Mouse (Mus musculus) stomach, embryonic 14.5 days (tissue): ENCODE measurements at regions not wholly inside any gene's neighbourhood (a gene's known extent, or its start where the extent isn't known, plus 50 kb on each side); places are given as distances from the start of the nearest gene placed in this dataset.

Source experiments
- ATAC-seq: fragments of 200-750 bp; cut with Nextera tagmentation; 2 replicates; pipeline ENCODE4 v1.8.0; 2017; ENCODE audit warnings: low read depth, moderate TSS enrichment; ENCODE audit not compliant: insufficient number of reproducible peaks, insufficient read depth, low FRiP score
- H3K27ac ChIP-seq: fragments of 300-500 bp; sonication (generic); 2 replicates; pipeline ENCODE4 v1.5.1; 2014; ENCODE audit warnings: mild to moderate bottlenecking, low read length, moderate library complexity, mixed read lengths
- H3K27me3 ChIP-seq: fragments of 300-500 bp; sonication (generic); 2 replicates; pipeline ENCODE4 v1.6.1; 2014; ENCODE audit warnings: low read length, control low read depth, mixed read lengths; ENCODE audit not compliant: control insufficient read depth, insufficient read depth
- H3K36me3 ChIP-seq: fragments of 300-500 bp; sonication (generic); 2 replicates; pipeline ENCODE4 v1.6.1; 2014; ENCODE audit warnings: mild to moderate bottlenecking, control low read depth, low read length, moderate library complexity, mixed read lengths; ENCODE audit not compliant: control insufficient read depth, insufficient read depth
- H3K4me1 ChIP-seq: fragments of 300-500 bp; sonication (generic); 2 replicates; pipeline ENCODE4 v1.6.1; 2014; ENCODE audit warnings: low read length, control low read depth, mixed read lengths; ENCODE audit not compliant: control insufficient read depth, insufficient read depth
- H3K4me2 ChIP-seq: fragments of 300-500 bp; sonication (generic); replicated peaks from 2 replicates; pipeline ENCODE4 v1.6.1; 2014; ENCODE audit warnings: low read depth, low read length, control low read depth
- H3K4me3 ChIP-seq: fragments of 300-500 bp; sonication (generic); 2 replicates; pipeline ENCODE4 v1.5.1; 2014; ENCODE audit warnings: low read depth, low read length, control low read depth
- H3K9ac ChIP-seq: fragments of 300-500 bp; sonication (generic); replicated peaks from 2 replicates; pipeline ENCODE4 v1.6.1; 2014; ENCODE audit warnings: low read depth, mild to moderate bottlenecking, control low read depth, low read length, moderate library complexity, mixed read lengths
- H3K9me3 ChIP-seq: fragments of 300-500 bp; sonication (generic); 2 replicates; pipeline ENCODE4 v1.6.1; 2016; ENCODE audit warnings: low read depth, low read length, control low read depth; ENCODE audit not compliant: control insufficient read depth
- WGBS: fragments of 180-500 bp; shearing (Covaris S2); extraction: QIAGEN DNeasy Blood & Tissue Kit; methylation state at CpG from one replicate; pipeline ENCODE4 v1.1.7; 2014; 5-methylcytosine and 5-hydroxymethylcytosine counted together

GRCm38 (mm10) chr3:70384235-70384634 lies 376.8 kb downstream of the Otol1 start:
- H3K36me3 ChIP-seq: no peaks in the 10 kb centered on the region
- H3K27me3 ChIP-seq: no peaks in the 10 kb centered on the region
- H3K27ac ChIP-seq: no peak overlapping the region
- H3K4me1 ChIP-seq: no peaks in the 10 kb centered on the region
- H3K4me2 ChIP-seq: no peak overlapping the region
- no peak for ATAC-seq
- WGBS: 47% methylated on average over 1 of the region's 1 CpGs
- H3K9me3 ChIP-seq: no peaks in the 10 kb centered on the region
- no peak overlapping the region for H3K9ac ChIP-seq
- H3K4me3 ChIP-seq: no peak overlapping the region

DNA sequence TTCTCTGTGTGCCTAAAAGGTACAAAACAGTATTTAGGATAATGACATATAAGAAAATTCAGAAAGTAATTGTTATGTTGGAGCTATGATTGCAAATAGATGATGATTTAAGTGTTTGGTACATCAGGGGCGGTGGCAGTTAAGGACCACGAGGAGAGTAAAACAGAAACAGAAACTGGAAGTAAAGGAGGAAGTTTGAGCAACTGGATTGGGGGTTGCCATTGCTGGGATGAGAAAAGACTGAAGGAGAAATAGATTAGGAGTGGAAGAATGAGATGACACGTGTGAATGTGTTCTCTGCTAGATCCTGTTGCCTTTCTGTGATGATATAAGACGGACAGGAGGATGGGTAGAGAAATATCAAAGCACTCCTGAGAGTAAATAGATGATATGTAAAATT lies 378.5 kb downstream of the Otol1 start:
- Histone ChIP-seq H3K27ac (no peak overlapping the region), H3K4me3 (no peak overlapping the region), H3K27me3 (no peaks in the 10 kb centered on the region), H3K9ac (no peak overlapping the region), H3K36me3 (no peaks in the 10 kb centered on the region), H3K4me1 (no peaks in the 10 kb centered on the region), H3K4me2 (no peak overlapping the region), H3K9me3 (no peaks in the 10 kb centered on the region)
- WGBS: 76% methylated on average over 4 of the region's 4 CpGs
- ATAC-seq: no peak

DNA sequence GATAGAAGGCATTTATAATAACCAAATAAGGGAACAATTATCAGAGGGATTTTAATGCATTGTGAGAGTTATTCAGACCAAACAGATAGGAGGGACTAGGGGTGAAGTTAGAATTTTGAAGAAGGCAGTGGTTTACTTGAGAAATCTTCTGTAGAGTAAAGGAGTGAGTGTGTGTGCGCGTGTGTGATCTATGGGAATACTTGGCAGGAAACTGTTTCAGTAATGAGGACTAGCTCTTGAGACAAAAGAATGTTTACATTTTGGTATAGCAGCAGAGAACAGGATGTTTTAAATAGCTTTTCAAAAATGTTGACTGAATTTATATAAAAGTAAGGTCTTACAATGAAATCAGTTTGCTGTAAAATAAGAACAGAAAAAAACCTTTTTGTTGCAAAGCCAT lies 393.8 kb downstream of the Otol1 start:
- 33% methylated on average over 2 of the region's 2 CpGs for WGBS
- H3K36me3 ChIP-seq: no peaks in the 10 kb centered on the region
- no peak overlapping the region for H3K4me2 ChIP-seq
- H3K4me3 ChIP-seq: no peak overlapping the region
- H3K27me3 ChIP-seq: no peaks in the 10 kb centered on the region
- no peak overlapping the region for H3K27ac ChIP-seq
- no peak overlapping the region for H3K9ac ChIP-seq
- ATAC-seq: no peak
- no peaks in the 10 kb centered on the region for H3K4me1 ChIP-seq
- no peaks in the 10 kb centered on the region for H3K9me3 ChIP-seq

GRCm38 (mm10) chr3:70406571-70406970 lies 399.2 kb downstream of the Otol1 start:
- no peak for ATAC-seq
- Histone ChIP-seq H3K36me3 (no peaks in the 10 kb centered on the region), H3K9me3 (no peaks in the 10 kb centered on the region), H3K27me3 (no peaks in the 10 kb centered on the region), H3K4me3 (no peak overlapping the region), H3K27ac (no peak overlapping the region), H3K4me2 (no peak overlapping the region), H3K4me1 (no peaks in the 10 kb centered on the region), H3K9ac (no peak overlapping the region)
- 97% methylated on average over 1 of the region's 1 CpGs for WGBS

DNA sequence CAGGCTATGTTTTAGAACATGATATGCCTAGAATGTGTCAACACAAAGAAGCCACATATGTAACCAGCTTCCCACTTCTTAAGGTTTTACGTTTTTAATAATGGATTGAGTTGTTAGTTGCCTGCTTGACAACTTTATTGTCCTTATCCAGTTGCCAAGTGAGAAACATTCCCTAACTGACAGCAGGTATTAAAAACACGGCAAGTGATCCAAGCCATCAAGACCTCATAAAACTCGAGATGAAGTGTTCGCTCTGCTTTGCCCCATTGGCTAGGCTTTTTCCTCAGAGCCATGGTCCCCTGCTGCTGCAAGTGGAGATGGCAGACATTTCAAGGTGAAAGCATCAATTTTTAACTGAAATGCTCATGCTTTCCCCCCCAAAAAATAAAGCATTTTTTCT lies 410.9 kb downstream of the Otol1 start:
- Histone ChIP-seq H3K27me3 (no peaks in the 10 kb centered on the region), H3K9me3 (no peaks in the 10 kb centered on the region), H3K36me3 (no peaks in the 10 kb centered on the region), H3K4me2 (no peak overlapping the region), H3K9ac (no peak overlapping the region), H3K27ac (no peak overlapping the region), H3K4me1 (no peaks in the 10 kb centered on the region), H3K4me3 (no peak overlapping the region)
- WGBS: 76% methylated on average over 4 of the region's 4 CpGs
- no peak for ATAC-seq

- Histone ChIP-seq H3K4me2 (no peak overlapping the region), H3K36me3 (no peaks in the 10 kb centered on the region), H3K27me3 (no peaks in the 10 kb centered on the region), H3K9me3 (no peaks in the 10 kb centered on the region), H3K9ac (no peak overlapping the region), H3K4me3 (no peak overlapping the region), H3K27ac (no peak overlapping the region), H3K4me1 (no peaks in the 10 kb centered on the region)
- ATAC-seq: no peak
- 85% methylated on average over 1 of the region's 1 CpGs for WGBS
These were observed 414.6 kb downstream of the Otol1 start for GRCm38 (mm10) chr3:70422016-70422415.

- no peak for ATAC-seq
- 35% methylated on average over 3 of the region's 3 CpGs for WGBS
- H3K27me3 ChIP-seq: no peaks in the 10 kb centered on the region
- H3K4me3 ChIP-seq: no peak overlapping the region
- no peak overlapping the region for H3K4me2 ChIP-seq
- no peaks in the 10 kb centered on the region for H3K9me3 ChIP-seq
- H3K27ac ChIP-seq: no peak overlapping the region
- no peak overlapping the region for H3K9ac ChIP-seq
- no peaks in the 10 kb centered on the region for H3K36me3 ChIP-seq
- H3K4me1 ChIP-seq: no peaks in the 10 kb centered on the region
These were observed 415.3 kb downstream of the Otol1 start for GRCm38 (mm10) chr3:70422669-70423068.

- Histone ChIP-seq H3K9me3 (no peaks in the 10 kb centered on the region), H3K36me3 (no peaks in the 10 kb centered on the region), H3K4me2 (no peak overlapping the region), H3K27me3 (no peaks in the 10 kb centered on the region), H3K27ac (no peak overlapping the region), H3K4me1 (no peaks in the 10 kb centered on the region), H3K9ac (no peak overlapping the region), H3K4me3 (no peak overlapping the region)
- WGBS: 65% methylated on average over 4 of the region's 4 CpGs
- ATAC-seq: no peak
These were observed 429.3 kb downstream of the Otol1 start for GRCm38 (mm10) chr3:70436671-70437070.

DNA sequence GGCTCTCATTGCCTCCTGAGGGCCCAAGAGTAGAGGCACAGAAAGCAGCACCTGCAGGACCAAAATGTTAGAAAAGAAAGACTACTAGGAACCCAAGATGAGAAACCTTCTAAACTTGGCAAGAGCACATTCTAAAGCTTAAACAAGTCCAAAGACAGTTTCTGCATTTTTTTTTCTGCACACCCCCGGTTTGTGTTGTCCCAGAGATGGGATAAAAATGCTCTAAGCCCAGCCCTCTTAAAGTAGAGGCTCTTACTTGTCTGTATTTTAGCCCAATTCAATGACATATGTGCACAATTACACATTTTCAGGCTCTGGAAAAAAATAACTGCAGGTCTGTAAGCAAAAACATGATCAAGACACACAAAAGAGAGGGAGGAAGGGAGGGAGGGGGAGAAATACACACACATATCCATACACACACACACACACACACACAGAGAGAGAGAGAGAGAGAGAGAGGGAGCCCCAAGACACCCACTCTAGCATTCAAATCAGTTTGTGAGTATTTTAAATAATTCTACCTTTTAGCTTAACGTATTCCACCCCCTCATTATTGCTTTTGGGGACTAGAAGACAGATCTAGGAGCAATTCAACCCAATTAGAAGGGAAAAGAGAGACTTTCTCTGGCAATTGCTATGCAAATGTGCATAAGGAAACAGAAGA lies 449.9 kb downstream of the Otol1 start:
- H3K9me3 ChIP-seq: no peaks in the 10 kb centered on the region
- ATAC-seq: no peak
- WGBS: 51% methylated on average over 2 of the region's 2 CpGs

More for the DNA sequence above, 449.9 kb downstream of the Otol1 start:
- Histone ChIP-seq H3K36me3 (no peaks in the 10 kb centered on the region), H3K4me2 (no peak overlapping the region), H3K9ac (no peak overlapping the region), H3K27ac (no peak overlapping the region), H3K4me3 (no peak overlapping the region), H3K4me1 (no peaks in the 10 kb centered on the region), H3K27me3 (no peaks in the 10 kb centered on the region)
